Mouse (Mus musculus) MEL (cell line): ENCODE data around the gene Hmmr. TPM values are rescaled to one million over a fixed set of nuclear protein-coding genes. Genes with fewer than 3 reads are reported as not detected.

Experiments
- DNase-seq: peaks from one replicate; pipeline ENCODE4 v3.0.0; 2011; ENCODE audit warnings: low read depth, low spot score
- H3K27ac ChIP-seq: 2 replicates; pipeline ENCODE4 v1.5.1; 2012; ENCODE audit warnings: low read depth, mild to moderate bottlenecking, control low read depth, low read length, moderate library complexity; ENCODE audit not compliant: control insufficient read depth
- H3K27me3 ChIP-seq, 2 experiments: fragments of 150-350 bp in 1 of 2; sonication (generic) in 1 of 2; 2 replicates each; pipeline ENCODE4 v1.6.1; 2012; ENCODE audit warnings: low read length in 2 of 2, mild to moderate bottlenecking in 2 of 2, improper control_type of control experiment in 1 of 2, moderate library complexity in 1 of 2; ENCODE audit not compliant: insufficient read depth in 2 of 2, control insufficient read depth in 1 of 2
- H3K36me3 ChIP-seq, 2 experiments: 2 replicates each; pipeline ENCODE4 v1.6.1; 2012 to 2014; ENCODE audit warnings: low read length in 2 of 2, improper control_type of control experiment in 1 of 2, inconsistent platforms in 1 of 2, mild to moderate bottlenecking in 1 of 2; ENCODE audit not compliant: insufficient read depth in 2 of 2, control insufficient read depth in 1 of 2
- H3K4me1 ChIP-seq, 2 experiments: fragments of 150-350 bp in 1 of 2; sonication (generic) in 1 of 2; 2 replicates each; pipeline ENCODE4 v1.6.1; 2012; ENCODE audit warnings: low read length in 2 of 2, improper control_type of control experiment in 1 of 2, mild to moderate bottlenecking in 1 of 2; ENCODE audit not compliant: insufficient read depth in 2 of 2, control insufficient read depth in 1 of 2
- H3K4me3 ChIP-seq, 2 experiments: fragments of 150-350 bp in 1 of 2; sonication (generic) in 1 of 2; 2 replicates each; pipeline ENCODE4 v1.5.1; 2012; ENCODE audit warnings: low read depth in 2 of 2, low read length in 2 of 2, mild to moderate bottlenecking in 2 of 2, moderate library complexity in 2 of 2, control low read depth in 1 of 2, improper control_type of control experiment in 1 of 2; ENCODE audit not compliant: control insufficient read depth in 1 of 2, insufficient read depth in 1 of 2
- H3K79me2 ChIP-seq: 2 replicates; pipeline ENCODE4 v1.6.1; 2012; ENCODE audit warnings: mild to moderate bottlenecking, low read length, moderate library complexity; ENCODE audit not compliant: control insufficient read depth, poor library complexity, insufficient read depth
- H3K9ac ChIP-seq: 2 replicates; pipeline ENCODE4 v1.6.1; 2012; ENCODE audit warnings: low read depth, mild to moderate bottlenecking, control low read depth, low read length, moderate library complexity; ENCODE audit not compliant: control insufficient read depth, poor library complexity, severe bottlenecking
- H3K9me3 ChIP-seq: fragments of 150-350 bp; sonication (generic); replicated peaks from 2 replicates; pipeline ENCODE4 v1.6.1; 2012; ENCODE audit warnings: mild to moderate bottlenecking, low read length, improper control_type of control experiment, moderate library complexity; ENCODE audit not compliant: insufficient read depth
- BHLHE40 ChIP-seq: IDR thresholded peaks from 2 replicates; pipeline ENCODE4 v1.6.1; 2012; ENCODE audit warnings: low read depth, mild to moderate bottlenecking, inconsistent platforms, low read length, improper control_type of control experiment, borderline replicate concordance
- CHD1 ChIP-seq: IDR thresholded peaks from 2 replicates; pipeline ENCODE4 v1.6.1; 2012; ENCODE audit warnings: low read depth, mild to moderate bottlenecking, inconsistent platforms, low read length, improper control_type of control experiment
- E2F4 ChIP-seq: IDR thresholded peaks from 2 replicates; pipeline ENCODE4 v1.6.1; 2011; ENCODE audit warnings: low read depth, low read length, improper control_type of control experiment, borderline replicate concordance
- EP300 ChIP-seq, 2 experiments: IDR thresholded peaks; 2 replicates each; pipeline ENCODE4 v1.6.1; 2011; ENCODE audit warnings: improper control_type of control experiment in 2 of 2, low read length in 2 of 2, low read depth in 1 of 2, mild to moderate bottlenecking in 1 of 2
- ETS1 ChIP-seq: IDR thresholded peaks from 2 replicates; pipeline ENCODE4 v1.6.1; 2012; ENCODE audit warnings: low read depth, mild to moderate bottlenecking, inconsistent platforms, low read length, improper control_type of control experiment, moderate library complexity
- GABPA ChIP-seq: IDR thresholded peaks from 2 replicates; pipeline ENCODE4 v1.6.1; 2012; ENCODE audit warnings: low read depth, mild to moderate bottlenecking, inconsistent platforms, low read length, improper control_type of control experiment, moderate library complexity
- GATA1 ChIP-seq: IDR thresholded peaks from 2 replicates; pipeline ENCODE4 v1.6.1; 2011; ENCODE audit warnings: low read depth, low read length, improper control_type of control experiment
- HCFC1 ChIP-seq: IDR thresholded peaks from 2 replicates; pipeline ENCODE4 v1.6.1; 2012; ENCODE audit warnings: low read depth, mild to moderate bottlenecking, inconsistent platforms, low read length, improper control_type of control experiment, moderate library complexity
- JUND ChIP-seq: IDR thresholded peaks from 2 replicates; pipeline ENCODE4 v1.6.1; 2011; ENCODE audit warnings: low read depth, mild to moderate bottlenecking, improper control_type of control experiment, low read length
- KAT2A ChIP-seq: conservative IDR thresholded peaks from 2 replicates; pipeline ENCODE4 v1.6.1; 2012; ENCODE audit warnings: low read depth, low read length, improper control_type of control experiment, inconsistent platforms
- MAFK ChIP-seq: IDR thresholded peaks from 2 replicates; pipeline ENCODE4 v1.6.1; 2011; ENCODE audit warnings: low read depth, mild to moderate bottlenecking, low read length, improper control_type of control experiment, borderline replicate concordance
- MAX ChIP-seq: IDR thresholded peaks from 2 replicates; pipeline ENCODE4 v1.6.1; 2011; ENCODE audit warnings: low read length, improper control_type of control experiment
- MEF2A ChIP-seq: IDR thresholded peaks from 2 replicates; pipeline ENCODE4 v1.6.1; 2014; ENCODE audit warnings: low read depth, mild to moderate bottlenecking, inconsistent platforms, low read length, improper control_type of control experiment; ENCODE audit not compliant: poor library complexity, insufficient replicate concordance, severe bottlenecking; ENCODE audit errors: extremely low read depth
- MXI1 ChIP-seq: IDR thresholded peaks from 2 replicates; pipeline ENCODE4 v1.6.1; 2011; ENCODE audit warnings: mild to moderate bottlenecking, low read depth, low read length, improper control_type of control experiment
- MYB ChIP-seq: IDR thresholded peaks from 2 replicates; pipeline ENCODE4 v1.6.1; 2011; ENCODE audit warnings: mild to moderate bottlenecking, low read depth, low read length, improper control_type of control experiment
- MYC ChIP-seq: IDR thresholded peaks from 2 replicates; pipeline ENCODE4 v1.6.1; 2011; ENCODE audit warnings: low read depth, mild to moderate bottlenecking, low read length, improper control_type of control experiment, moderate library complexity
- NELFE ChIP-seq: IDR thresholded peaks from 2 replicates; pipeline ENCODE4 v1.6.1; 2011; ENCODE audit warnings: low read depth, low read length, improper control_type of control experiment
- NRF1 ChIP-seq: IDR thresholded peaks from 2 replicates; pipeline ENCODE4 v1.6.1; 2014; ENCODE audit warnings: low read depth, mild to moderate bottlenecking, inconsistent platforms, low read length, improper control_type of control experiment, moderate library complexity; ENCODE audit not compliant: poor library complexity, insufficient read depth, severe bottlenecking
- POLR2A ChIP-seq, 2 experiments: IDR thresholded peaks; 2 replicates each; pipeline ENCODE4 v1.6.1; 2011 to 2012; ENCODE audit warnings: low read length in 2 of 2, mild to moderate bottlenecking in 2 of 2, control low read depth in 1 of 2, improper control_type of control experiment in 1 of 2, low read depth in 1 of 2, moderate library complexity in 1 of 2; ENCODE audit not compliant: control insufficient read depth in 1 of 2, insufficient read depth in 1 of 2, poor library complexity in 1 of 2
- POLR2AphosphoS5 ChIP-seq: IDR thresholded peaks from 2 replicates; pipeline ENCODE4 v1.6.1; 2012; ENCODE audit warnings: low read depth, borderline replicate concordance, mild to moderate bottlenecking, inconsistent platforms, low read length, moderate library complexity, mixed read lengths
- RAD21 ChIP-seq: IDR thresholded peaks from 2 replicates; pipeline ENCODE4 v1.6.1; 2011; ENCODE audit warnings: mild to moderate bottlenecking, low read depth, low read length, improper control_type of control experiment
- RCOR1 ChIP-seq: IDR thresholded peaks from 2 replicates; pipeline ENCODE4 v1.6.1; 2012; ENCODE audit warnings: low read depth, mild to moderate bottlenecking, inconsistent platforms, low read length, improper control_type of control experiment
- SIN3A ChIP-seq: IDR thresholded peaks from 2 replicates; pipeline ENCODE4 v1.6.1; 2012; ENCODE audit warnings: low read length, improper control_type of control experiment, inconsistent platforms
- SMC3 ChIP-seq: IDR thresholded peaks from 2 replicates; pipeline ENCODE4 v1.6.1; 2011; ENCODE audit warnings: low read depth, low read length, improper control_type of control experiment
- TAL1 ChIP-seq: IDR thresholded peaks from 2 replicates; pipeline ENCODE4 v1.6.1; 2012; ENCODE audit warnings: mild to moderate bottlenecking, inconsistent platforms, low read length, moderate library complexity, mixed read lengths
- TBP ChIP-seq: IDR thresholded peaks from 2 replicates; pipeline ENCODE4 v1.8.0; 2011; ENCODE audit warnings: low read depth, low read length, improper control_type of control experiment
- TCF12 ChIP-seq: IDR thresholded peaks from 2 replicates; pipeline ENCODE4 v1.6.1; 2014; ENCODE audit warnings: low read depth, mild to moderate bottlenecking, inconsistent platforms, low read length, improper control_type of control experiment, moderate library complexity
- UBTF ChIP-seq: IDR thresholded peaks from 2 replicates; pipeline ENCODE4 v1.6.1; 2012; ENCODE audit warnings: low read depth, mild to moderate bottlenecking, inconsistent platforms, low read length, improper control_type of control experiment, moderate library complexity, borderline replicate concordance; ENCODE audit not compliant: insufficient read depth
- USF1 ChIP-seq: IDR thresholded peaks from 2 replicates; pipeline ENCODE4 v1.6.1; 2014; ENCODE audit warnings: low read depth, mild to moderate bottlenecking, inconsistent platforms, low read length, improper control_type of control experiment, moderate library complexity
- USF2 ChIP-seq, 2 experiments: IDR thresholded peaks; 2 replicates each; pipeline ENCODE4 v1.6.1; 2011 to 2012; ENCODE audit warnings: improper control_type of control experiment in 2 of 2, low read length in 2 of 2, borderline replicate concordance in 1 of 2, inconsistent platforms in 1 of 2, low read depth in 1 of 2, mild to moderate bottlenecking in 1 of 2; ENCODE audit not compliant: insufficient read depth in 1 of 2
- ZC3H11A ChIP-seq: IDR thresholded peaks from 2 replicates; pipeline ENCODE4 v1.6.1; 2012; ENCODE audit warnings: low read depth, mild to moderate bottlenecking, inconsistent platforms, low read length, improper control_type of control experiment
- ZKSCAN1 ChIP-seq: IDR thresholded peaks from 2 replicates; pipeline ENCODE4 v1.6.1; 2012; ENCODE audit warnings: low read depth, mild to moderate bottlenecking, inconsistent platforms, low read length, improper control_type of control experiment, moderate library complexity
- ZMIZ1 ChIP-seq: IDR thresholded peaks from 2 replicates; pipeline ENCODE4 v1.6.1; 2012; ENCODE audit warnings: low read depth, mild to moderate bottlenecking, inconsistent platforms, low read length, improper control_type of control experiment, moderate library complexity
- ZNF384 ChIP-seq: IDR thresholded peaks from 2 replicates; pipeline ENCODE4 v1.6.1; 2012; ENCODE audit warnings: low read depth, mild to moderate bottlenecking, inconsistent platforms, low read length, improper control_type of control experiment
- polyA plus RNA-seq, 2 experiments: library from polyadenylated mRNA; stranded (reverse) in 1 of 2; unstranded in 1 of 2; fragments of >175 nt in 1 of 2; fragments of >200 nt in 1 of 2; gene quantifications; 2 replicates each; pipeline versions ENCODE4 v1.2.1 to v1.2.4; 2012; ENCODE audit warnings: low replicate concordance in 2 of 2, low read depth in 1 of 2; ENCODE audit not compliant: insufficient read length in 2 of 2, insufficient read depth in 1 of 2, missing spikeins in 1 of 2
- total RNA-seq: library from RNA; depleted of rRNA; stranded (reverse); fragments of 300-350 nt; gene quantifications from 2 replicates; pipeline ENCODE4 v1.2.3, GENCODE M21; 2012; rRNA removed

The Hmmr gene
- total RNA-seq, result 55.6 and 72.1 TPM in 2 replicates
- polyA plus RNA-seq, result 10 to 100 TPM; 40.6 to 74.5 TPM

GRCm38 (mm10) chr11:40733339-40734174 is at the start of gene Hmmr, which contains the start of gene Nudcd2:
Gene Hmmr, minus strand, starts transcription at chr11:40733422.
Gene Nudcd2, plus strand, starts transcription at chr11:40733667.
- H3K4me3 ChIP-seq, result peak within 1 kb of the TSS; percentile 85 to 97
- peak within 1 kb of the TSS; percentile 92 for H3K9ac ChIP-seq
- no peaks in the 10 kb centered on the region for H3K27me3 ChIP-seq
- H3K4me1 ChIP-seq, result peaks cover 2 to 13% of the 10 kb centered on the region in 2 experiments; a peak in 2 of 4 replicates
- peak; percentile 100 for DNase-seq
- H3K79me2 ChIP-seq, result peaks cover 47% of the 10 kb centered on the region
- H3K27ac ChIP-seq, result peak within 1 kb of the TSS; percentile 94
- no peaks in the 10 kb centered on the region for H3K9me3 ChIP-seq
- peaks cover 33 to 36% of the 10 kb centered on the region in 2 experiments for H3K36me3 ChIP-seq
- TF ChIP-seq SIN3A (peak; percentile 99), GATA1 (no peak; the same call in none of the 2 replicates), HCFC1 (peak; percentile 91), ZKSCAN1 (no peak), MYC (peak; percentile 91), ZNF384 (no peak), BHLHE40 (no peak), ETS1 (0 out of 2 replicates have a peak, but pooled peaks have one; percentile 20), POLR2A (IDR thresholded peaks at IDR 0.05; ENCODE audit: control insufficient read depth in 1 of 2, insufficient read depth in 1 of 2, low read depth in 1 of 2, low read length in 2 of 2, poor library complexity in 1 of 2) (peak; percentile 66 to 89; a peak in 3 of 4 replicates), UBTF (no peak), MXI1 (peak; percentile 96), MEF2A (no peak), RAD21 (no peak), RCOR1 (no peak), USF2 (IDR thresholded peaks at IDR 0.05; ENCODE audit: borderline replicate concordance in 1 of 2, insufficient read depth in 1 of 2, low read depth in 1 of 2, low read length in 2 of 2) (no peak), GABPA (no peak), CHD1 (no peak), TAL1 (no peak), JUND (no peak), TBP (peak; percentile 92), NRF1 (peak; percentile 76), E2F4 (peak; percentile 84; the same call in 1 of the 2 replicates), KAT2A (peak; percentile 70), ZC3H11A (no peak), ZMIZ1 (peak; percentile 92), POLR2AphosphoS5 (no peak), NELFE (peak; percentile 79), USF1 (peak; percentile 60), MYB (no peak), MAFK (no peak), SMC3 (no peak), TCF12 (peak; percentile 45; the same call in 1 of the 2 replicates), MAX (peak; percentile 85), EP300 (IDR thresholded peaks at IDR 0.05; ENCODE audit: low read depth in 1 of 2, low read length in 2 of 2) (0 out of 4 replicates have a peak, but pooled peaks of 1 of the 2 experiments have one; percentile 6)
